Mouse (Mus musculus) kidney, adult 9 months (tissue): ENCODE results near the gene Ccdc6.
"Not testable (repeated sequence)": the region's sequence is repeated elsewhere in the genome, so short reads cannot be mapped to it uniquely, and the experiment has no call there.

ENCODE experiments used
- DNase-seq: peaks from one replicate; pipeline ENCODE4 v3.0.0; 2022

Gene Ccdc6

GRCm38 (mm10) chr10:70173314-70173713 is 76.4 kb downstream of the Ccdc6 start:
- peak; percentile 85 for DNase-seq

GRCm38 (mm10) chr10:70174494-70175190 is 77.7 kb downstream of the Ccdc6 start:
- peak; percentile 84 for DNase-seq

- no peak for DNase-seq
Measured at GRCm38 (mm10) chr10:70180727-70181126, 83.8 kb downstream of the Ccdc6 start.

GRCm38 (mm10) chr10:70181279-70181972 is 84.5 kb downstream of the Ccdc6 start:
- DNase-seq: peak; percentile 97

- DNase-seq: peak; percentile 58
Measured at GRCm38 (mm10) chr10:70183210-70184080, 86.5 kb downstream of the Ccdc6 start.

- peak; percentile 62 for DNase-seq
Measured at GRCm38 (mm10) chr10:70186136-70186535, 89.2 kb downstream of the Ccdc6 start.

GRCm38 (mm10) chr10:70186586-70186985 is 89.7 kb downstream of the Ccdc6 start:
- DNase-seq: peak; percentile 72

GRCm38 (mm10) chr10:70189864-70190263 is 92.9 kb downstream of the Ccdc6 start:
- DNase-seq: no peak

- peak; percentile 51 for DNase-seq
Measured at GRCm38 (mm10) chr10:70194283-70194682, 97.4 kb downstream of the Ccdc6 start.

- peak; percentile 73 for DNase-seq
Measured at GRCm38 (mm10) chr10:70195279-70195678, 98.4 kb downstream of the Ccdc6 start.

GRCm38 (mm10) chr10:70195786-70196185 is 98.9 kb downstream of the Ccdc6 start:
- DNase-seq: peak; percentile 67

- peak; percentile 66 for DNase-seq
Measured at GRCm38 (mm10) chr10:70196666-70197065, 99.7 kb downstream of the Ccdc6 start.

GRCm38 (mm10) chr10:70197601-70198000 is 100.7 kb downstream of the Ccdc6 start:
- no peak for DNase-seq

GRCm38 (mm10) chr10:70198012-70198411 is 101.1 kb downstream of the Ccdc6 start:
- no peak for DNase-seq

- no peak for DNase-seq
Measured at GRCm38 (mm10) chr10:70198951-70199463, 102.1 kb downstream of the Ccdc6 start.

- no peak for DNase-seq
Measured at GRCm38 (mm10) chr10:70199466-70200210, 102.7 kb downstream of the Ccdc6 start.

GRCm38 (mm10) chr10:70200889-70201500 is 104.1 kb downstream of the Ccdc6 start:
- DNase-seq: no peak

- DNase-seq: peak; percentile 65
Measured at GRCm38 (mm10) chr10:70204505-70205399, 107.8 kb downstream of the Ccdc6 start, which contains the start of gene Mrln. Gene Mrln, plus strand, starts transcription at chr10:70204664.

GRCm38 (mm10) chr10:70211281-70211680 is 114.4 kb downstream of the Ccdc6 start:
- no peak for DNase-seq

GRCm38 (mm10) chr10:70220971-70221370 is 124.0 kb downstream of the Ccdc6 start:
- DNase-seq: peak; percentile 93

GRCm38 (mm10) chr10:70222231-70222630 is 125.3 kb downstream of the Ccdc6 start:
- not testable (repeated sequence) for DNase-seq
